Mouse (Mus musculus) cerebellum, adult 2 months (tissue): ENCODE results near the gene Wdr5b.

Source experiments
- CTCF ChIP-seq: fragments of 200-500 bp; IDR thresholded peaks from 2 replicates; pipeline ENCODE4 v1.5.1; 2011; ENCODE audit warnings: low read depth, mild to moderate bottlenecking, control low read depth, low read length, moderate library complexity, borderline replicate concordance; ENCODE audit not compliant: insufficient read depth
- POLR2A ChIP-seq: fragments of 200-500 bp; IDR thresholded peaks from 2 replicates; pipeline ENCODE4 v1.6.1; 2011; ENCODE audit warnings: low read length, control low read depth, borderline replicate concordance; ENCODE audit not compliant: insufficient read depth

- TF ChIP-seq POLR2A (no peak), CTCF (no peak)
Observed at GRCm38 (mm10) chr16:36089850-36090616, 49.0 kb downstream of the Wdr5b start.
